Mouse (Mus musculus) heart, embryonic 12.5 days (tissue): ENCODE data around the gene Enho. TPM values are rescaled to one million over a fixed set of nuclear protein-coding genes. Genes with fewer than 3 reads are reported as not detected.
"Not testable (repeated sequence)": the region's sequence is repeated elsewhere in the genome, so short reads cannot be mapped to it uniquely, and the experiment has no call there.

Experiments
- ATAC-seq: fragments of 200-750 bp; cut with Nextera tagmentation; 2 replicates; pipeline ENCODE4 v1.8.0; 2017; ENCODE audit warnings: moderate TSS enrichment, moderate library complexity; ENCODE audit not compliant: insufficient number of reproducible peaks, low FRiP score
- H3K27ac ChIP-seq: fragments of 300-500 bp; sonication (generic); 2 replicates; pipeline ENCODE4 v1.5.1; 2016; ENCODE audit warnings: mild to moderate bottlenecking, moderate library complexity; ENCODE audit not compliant: poor library complexity, severe bottlenecking
- H3K27me3 ChIP-seq: fragments of 300-500 bp; sonication (generic); replicated peaks from 2 replicates; pipeline ENCODE4 v1.6.1; 2016; ENCODE audit warnings: mild to moderate bottlenecking, moderate library complexity
- H3K36me3 ChIP-seq: fragments of 300-500 bp; sonication (generic); 2 replicates; pipeline ENCODE4 v1.6.1; 2016; ENCODE audit warnings: mild to moderate bottlenecking, moderate library complexity
- H3K4me1 ChIP-seq: fragments of 300-500 bp; sonication (generic); replicated peaks from 2 replicates; pipeline ENCODE4 v1.6.1; 2016; ENCODE audit warnings: mild to moderate bottlenecking
- H3K4me2 ChIP-seq: fragments of 300-500 bp; sonication (generic); 2 replicates; pipeline ENCODE4 v1.6.1; 2016; ENCODE audit warnings: mild to moderate bottlenecking, moderate library complexity
- H3K4me3 ChIP-seq: fragments of 300-500 bp; sonication (generic); 2 replicates; pipeline ENCODE4 v1.5.1; 2016; ENCODE audit warnings: mild to moderate bottlenecking
- H3K9ac ChIP-seq: fragments of 300-500 bp; sonication (generic); 2 replicates; pipeline ENCODE4 v1.6.1; 2016; ENCODE audit warnings: mild to moderate bottlenecking, moderate library complexity
- H3K9me3 ChIP-seq: fragments of 300-500 bp; sonication (generic); replicated peaks from 2 replicates; pipeline ENCODE4 v1.6.1; 2016; ENCODE audit warnings: mild to moderate bottlenecking, moderate library complexity
- WGBS: fragments of 180-500 bp; shearing (Covaris S2); methylation state at CpG from one replicate; pipeline ENCODE4 v1.1.7; 2016; 5-methylcytosine and 5-hydroxymethylcytosine counted together
- polyA plus RNA-seq: library from polyadenylated mRNA; unstranded; fragments of >200 nt; fragmentation: Nextera tagmentation; extraction: Ambion mirVana; gene quantifications from 2 replicates; pipeline ENCODE4 v1.2.1, GENCODE M21; 2016

The Enho gene
- polyA plus RNA-seq, result 4.4 and 4.9 TPM in 2 replicates

DNA sequence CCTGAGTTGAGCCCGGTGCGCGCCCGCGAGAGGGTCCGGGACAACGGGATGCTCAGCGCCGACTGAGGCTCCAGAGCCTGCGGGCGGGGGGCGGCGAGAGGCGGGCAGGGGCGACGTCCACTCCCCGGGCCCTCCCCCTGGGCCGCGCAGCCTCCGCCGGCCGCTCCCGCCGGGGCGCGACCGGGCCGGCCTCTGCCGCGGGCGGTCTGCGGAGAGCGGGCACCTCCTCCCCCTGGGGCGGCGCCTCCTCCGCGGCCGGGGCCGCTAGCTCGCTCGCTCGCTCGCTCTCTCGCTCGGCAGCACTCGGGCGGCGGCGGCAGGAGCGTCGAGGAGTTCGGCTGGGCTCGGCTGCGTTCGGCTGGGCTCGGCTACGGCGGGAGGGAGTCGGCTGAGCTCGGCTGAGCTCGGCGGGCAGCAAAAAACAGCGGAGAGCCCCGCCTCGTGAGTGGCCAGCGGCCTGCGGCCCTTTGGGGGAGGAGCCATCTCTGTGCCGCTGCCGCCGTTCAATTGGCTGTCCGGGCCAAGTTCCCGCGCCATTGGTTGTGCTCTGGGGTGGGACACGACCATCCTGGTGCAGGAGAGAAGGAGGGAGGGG is at the start of gene Enho:
Gene Enho (minus strand): TSS at position 412 of the 595 bp plus-strand sequence.
- H3K36me3 ChIP-seq, result no peaks in the 10 kb centered on the region
- H3K27ac ChIP-seq, result no peak within 1 kb of the TSS
- under 1% methylated on average over 71 of the region's 74 CpGs for WGBS
- peaks cover 14% of the 10 kb centered on the region for H3K27me3 ChIP-seq
- peak within 1 kb of the TSS; percentile 82 for H3K9ac ChIP-seq
- no peaks in the 10 kb centered on the region for H3K9me3 ChIP-seq
- peak within 1 kb of the TSS; percentile 61 for H3K4me3 ChIP-seq
- H3K4me1 ChIP-seq, result peaks cover 17% of the 10 kb centered on the region
- H3K4me2 ChIP-seq, result peak within 1 kb of the TSS; percentile 88
- ATAC-seq, result peak; percentile 89

GRCm38 (mm10) chr4:41688562-41688961 is 48.4 kb upstream of the Enho start:
- WGBS, result 47% methylated on average over 1 of the region's 1 CpGs
- ATAC-seq, H3K27ac ChIP-seq, H3K9ac ChIP-seq, H3K36me3 ChIP-seq, H3K27me3 ChIP-seq, H3K4me1 ChIP-seq, H3K4me3 ChIP-seq, H3K9me3 ChIP-seq, H3K4me2 ChIP-seq: not testable (repeated sequence)

DNA sequence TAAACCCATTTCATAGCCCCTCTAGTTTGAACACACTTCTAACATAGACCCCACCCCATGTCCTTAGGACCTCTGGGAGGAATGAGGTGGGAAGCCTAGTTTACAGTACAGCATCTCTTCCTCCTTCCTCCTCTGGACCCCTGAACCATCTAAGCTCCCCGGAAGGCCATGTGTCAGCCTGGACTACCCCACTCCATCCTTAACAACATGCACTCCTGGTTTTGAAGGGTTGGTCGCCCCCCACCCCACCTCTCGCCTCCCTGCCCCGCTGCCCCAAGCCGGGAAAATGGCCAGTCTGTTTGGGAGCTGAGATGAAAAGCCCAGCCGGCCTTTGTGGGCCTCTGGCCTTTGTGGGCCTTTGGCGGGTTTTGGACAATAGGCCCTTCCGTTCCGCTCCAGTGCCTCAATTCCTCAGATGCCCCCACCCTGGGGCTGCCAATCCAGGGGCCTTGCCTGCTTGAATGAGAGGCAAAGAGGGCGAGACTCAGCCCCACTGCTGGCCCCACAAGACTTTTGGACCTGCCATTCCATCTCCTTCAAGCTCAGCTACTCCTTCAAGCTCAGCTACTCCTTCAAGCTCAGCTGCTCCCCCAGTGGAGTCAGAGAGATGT is 45.9 kb upstream of the Enho start:
- H3K4me1 ChIP-seq, result peaks cover 15% of the 10 kb centered on the region
- ATAC-seq, H3K9me3 ChIP-seq, H3K4me2 ChIP-seq, H3K27ac ChIP-seq, H3K36me3 ChIP-seq, H3K9ac ChIP-seq, H3K4me3 ChIP-seq: not testable (repeated sequence)
- 65% methylated on average over 10 of the region's 10 CpGs for WGBS
- peaks cover 15% of the 10 kb centered on the region for H3K27me3 ChIP-seq

- Histone ChIP-seq H3K4me3 (0 out of 2 replicates have a peak overlapping the region, but pooled peaks have one; percentile 8), H3K27me3 (peaks cover 15% of the 10 kb centered on the region), H3K4me2 (peak overlapping the region; percentile 55), H3K4me1 (peaks cover 23% of the 10 kb centered on the region)
- H3K9me3 ChIP-seq, ATAC-seq, H3K27ac ChIP-seq, H3K9ac ChIP-seq, H3K36me3 ChIP-seq: not testable (repeated sequence)
- WGBS, result 0% methylated on average over 13 of the region's 14 CpGs
Observed at GRCm38 (mm10) chr4:41684931-41685453, 44.9 kb upstream of the Enho start.

GRCm38 (mm10) chr4:41684131-41684930 is 44.2 kb upstream of the Enho start:
- not testable (repeated sequence) for H3K9me3 ChIP-seq, H3K36me3 ChIP-seq, H3K9ac ChIP-seq, ATAC-seq
- peaks cover 15% of the 10 kb centered on the region for H3K27me3 ChIP-seq
- under 1% methylated on average over 25 of the region's 27 CpGs for WGBS
- H3K27ac ChIP-seq, result peak overlapping the region; percentile 51
- peak overlapping the region; percentile 55 for H3K4me2 ChIP-seq
- peak overlapping the region; percentile 27; the same call in 1 of the 2 replicates for H3K4me3 ChIP-seq
- peaks cover 30% of the 10 kb centered on the region for H3K4me1 ChIP-seq

- H3K36me3 ChIP-seq, H3K9ac ChIP-seq, H3K9me3 ChIP-seq, H3K27ac ChIP-seq: not testable (repeated sequence)
- Histone ChIP-seq H3K27me3 (peaks cover 15% of the 10 kb centered on the region), H3K4me3 (peak overlapping the region; percentile 36), H3K4me1 (peaks cover 38% of the 10 kb centered on the region), H3K4me2 (peak overlapping the region; percentile 58)
- WGBS, result 2% methylated on average over 5 of the region's 27 CpGs
- peak; percentile 61 for ATAC-seq
Observed at GRCm38 (mm10) chr4:41683303-41683702, 43.2 kb upstream of the Enho start.

GRCm38 (mm10) chr4:41682789-41683188 is 42.7 kb upstream of the Enho start:
- Histone ChIP-seq H3K9ac (0 out of 2 replicates have a peak overlapping the region, but pooled peaks have one; percentile 37), H3K36me3 (no peaks in the 10 kb centered on the region), H3K4me3 (no peak overlapping the region; the same call in 1 of the 2 replicates), H3K9me3 (no peaks in the 10 kb centered on the region), H3K27ac (peak overlapping the region; percentile 9), H3K27me3 (peaks cover 15% of the 10 kb centered on the region), H3K4me2 (peak overlapping the region; percentile 58), H3K4me1 (peaks cover 43% of the 10 kb centered on the region)
- ATAC-seq, result no peak
- 17% methylated on average over 6 of the region's 6 CpGs for WGBS

GRCm38 (mm10) chr4:41681947-41682346 is 41.8 kb upstream of the Enho start:
- Histone ChIP-seq H3K36me3 (no peaks in the 10 kb centered on the region), H3K9ac (no peak overlapping the region), H3K4me3 (no peak overlapping the region), H3K27ac (no peak overlapping the region), H3K27me3 (peaks cover 15% of the 10 kb centered on the region), H3K4me2 (no peak overlapping the region), H3K9me3 (no peaks in the 10 kb centered on the region), H3K4me1 (peaks cover 51% of the 10 kb centered on the region)
- 59% methylated on average over 10 of the region's 10 CpGs for WGBS
- ATAC-seq, result no peak

GRCm38 (mm10) chr4:41681176-41681575 is 41.1 kb upstream of the Enho start:
- ATAC-seq, result no peak
- Histone ChIP-seq H3K36me3 (no peaks in the 10 kb centered on the region), H3K4me1 (peaks cover 59% of the 10 kb centered on the region), H3K4me3 (no peak overlapping the region), H3K9me3 (no peaks in the 10 kb centered on the region), H3K9ac (no peak overlapping the region), H3K4me2 (no peak overlapping the region), H3K27ac (no peak overlapping the region), H3K27me3 (peaks cover 20% of the 10 kb centered on the region)
- 54% methylated on average over 4 of the region's 4 CpGs for WGBS

GRCm38 (mm10) chr4:41679291-41679690 is 39.2 kb upstream of the Enho start:
- peak; percentile 46 for ATAC-seq
- Histone ChIP-seq H3K36me3 (no peaks in the 10 kb centered on the region), H3K4me3 (no peak overlapping the region), H3K4me2 (no peak overlapping the region), H3K27me3 (peaks cover 29% of the 10 kb centered on the region), H3K9me3 (no peaks in the 10 kb centered on the region), H3K4me1 (peaks cover 67% of the 10 kb centered on the region), H3K27ac (no peak overlapping the region; the same call in 1 of the 2 replicates), H3K9ac (peak overlapping the region; percentile 52; the same call in 1 of the 2 replicates)
- no CpG with 5 or more reads among the region's 2 CpGs for WGBS

DNA sequence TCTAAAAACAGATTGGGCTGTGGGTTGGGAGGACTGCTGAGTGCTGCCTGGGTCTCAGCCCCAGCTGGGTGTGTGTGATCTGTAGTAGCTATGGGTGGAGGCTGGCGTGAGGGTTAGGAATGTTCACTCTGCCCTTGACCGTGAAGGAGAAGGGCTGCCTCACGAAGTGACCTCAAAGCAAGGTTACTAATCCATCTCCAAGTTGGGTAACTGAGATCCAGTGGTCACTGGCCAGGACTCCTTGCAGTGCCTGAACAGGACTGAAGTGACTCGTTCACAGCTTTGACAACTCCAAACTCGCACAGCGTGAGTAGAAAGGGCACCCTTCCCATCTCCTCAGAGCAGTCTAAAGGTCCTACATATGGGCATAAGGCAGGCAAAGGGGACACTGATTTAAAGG is 38.7 kb upstream of the Enho start:
- H3K4me1 ChIP-seq, result peaks cover 67% of the 10 kb centered on the region
- no peaks in the 10 kb centered on the region for H3K9me3 ChIP-seq
- no peaks in the 10 kb centered on the region for H3K36me3 ChIP-seq
- 42% methylated on average over 6 of the region's 6 CpGs for WGBS
- H3K27me3 ChIP-seq, result peaks cover 33% of the 10 kb centered on the region
- peak overlapping the region; percentile 52; the same call in 1 of the 2 replicates for H3K9ac ChIP-seq
- ATAC-seq, result no peak
- H3K4me3 ChIP-seq, result no peak overlapping the region
- no peak overlapping the region; the same call in 1 of the 2 replicates for H3K27ac ChIP-seq
- no peak overlapping the region for H3K4me2 ChIP-seq
